Mouse (Mus musculus) ovary, postnatal 36 days (tissue): ENCODE results near the gene Ahdc1.
A peak's percentile ranks its signal among the peaks of the same experiment; 100 is the strongest.

Source experiments
- DNase-seq: peaks from one replicate; pipeline ENCODE4 v3.0.0; 2022; ENCODE audit warnings: low spot score, mixed read lengths

The Ahdc1 gene

GRCm38 (mm10) chr4:133017597-133018262 is 6.7 kb downstream of the Ahdc1 start:
- DNase-seq = no peak

GRCm38 (mm10) chr4:133018263-133018798 is 7.3 kb downstream of the Ahdc1 start:
- no peak for DNase-seq

- no peak for DNase-seq
Measured at GRCm38 (mm10) chr4:133020721-133021120, 9.7 kb downstream of the Ahdc1 start.

- no peak for DNase-seq
Measured at GRCm38 (mm10) chr4:133021181-133021671, 10.2 kb downstream of the Ahdc1 start.

- no peak for DNase-seq
Measured at GRCm38 (mm10) chr4:133022217-133022616, 11.2 kb downstream of the Ahdc1 start.

- DNase-seq = no peak
Measured at GRCm38 (mm10) chr4:133022954-133023635, 12.0 kb downstream of the Ahdc1 start.

GRCm38 (mm10) chr4:133023636-133024035 is 12.6 kb downstream of the Ahdc1 start:
- no peak for DNase-seq

GRCm38 (mm10) chr4:133024404-133024803 is 13.3 kb downstream of the Ahdc1 start:
- no peak for DNase-seq

GRCm38 (mm10) chr4:133024969-133025685 is 14.1 kb downstream of the Ahdc1 start:
- DNase-seq = peak; percentile 55

- no peak for DNase-seq
Measured at GRCm38 (mm10) chr4:133026272-133026671, 15.2 kb downstream of the Ahdc1 start.

GRCm38 (mm10) chr4:133026826-133027375 is 15.8 kb downstream of the Ahdc1 start:
- DNase-seq = no peak

- no peak for DNase-seq
Measured at GRCm38 (mm10) chr4:133027721-133028120, 16.7 kb downstream of the Ahdc1 start.

GRCm38 (mm10) chr4:133028193-133028592 is 17.1 kb downstream of the Ahdc1 start:
- no peak for DNase-seq

GRCm38 (mm10) chr4:133028875-133029274 is 17.8 kb downstream of the Ahdc1 start:
- no peak for DNase-seq

- no peak for DNase-seq
Measured at GRCm38 (mm10) chr4:133032410-133033095, 21.5 kb downstream of the Ahdc1 start.

- DNase-seq = no peak
Measured at GRCm38 (mm10) chr4:133034478-133034877, 23.4 kb downstream of the Ahdc1 start.

- no peak for DNase-seq
Measured at GRCm38 (mm10) chr4:133035446-133035845, 24.4 kb downstream of the Ahdc1 start.

GRCm38 (mm10) chr4:133035946-133036345 is 24.9 kb downstream of the Ahdc1 start:
- no peak for DNase-seq

- DNase-seq = no peak
Measured at GRCm38 (mm10) chr4:133037293-133037692, 26.2 kb downstream of the Ahdc1 start.

GRCm38 (mm10) chr4:133037798-133038197 is 26.7 kb downstream of the Ahdc1 start:
- DNase-seq = no peak

- DNase-seq = peak; percentile 70
Measured at GRCm38 (mm10) chr4:133038521-133039115, 27.6 kb downstream of the Ahdc1 start.
